Mouse (Mus musculus) right cerebral cortex, postnatal 4 days (tissue): ENCODE data around the gene Samd3.

ENCODE experiments used
- DNase-seq: peaks from one replicate; pipeline ENCODE4 v3.0.0-alpha.2; 2022

The Samd3 gene

GRCm38 (mm10) chr10:26314327-26314726 lies 84.8 kb downstream of the Samd3 start:
- DNase-seq = no peak

- DNase-seq = no peak
These were observed 91.2 kb downstream of the Samd3 start for GRCm38 (mm10) chr10:26320679-26321078.
